Mouse (Mus musculus): ENCODE data around the gene Dusp28. TPM values are rescaled to one million over a fixed set of nuclear protein-coding genes. Genes with fewer than 3 reads are reported as not detected.

The Dusp28 gene
- polyA plus RNA-seq (2012; rRNA removed) = 49.6 and 49.7 TPM in 2 replicates

DNA sequence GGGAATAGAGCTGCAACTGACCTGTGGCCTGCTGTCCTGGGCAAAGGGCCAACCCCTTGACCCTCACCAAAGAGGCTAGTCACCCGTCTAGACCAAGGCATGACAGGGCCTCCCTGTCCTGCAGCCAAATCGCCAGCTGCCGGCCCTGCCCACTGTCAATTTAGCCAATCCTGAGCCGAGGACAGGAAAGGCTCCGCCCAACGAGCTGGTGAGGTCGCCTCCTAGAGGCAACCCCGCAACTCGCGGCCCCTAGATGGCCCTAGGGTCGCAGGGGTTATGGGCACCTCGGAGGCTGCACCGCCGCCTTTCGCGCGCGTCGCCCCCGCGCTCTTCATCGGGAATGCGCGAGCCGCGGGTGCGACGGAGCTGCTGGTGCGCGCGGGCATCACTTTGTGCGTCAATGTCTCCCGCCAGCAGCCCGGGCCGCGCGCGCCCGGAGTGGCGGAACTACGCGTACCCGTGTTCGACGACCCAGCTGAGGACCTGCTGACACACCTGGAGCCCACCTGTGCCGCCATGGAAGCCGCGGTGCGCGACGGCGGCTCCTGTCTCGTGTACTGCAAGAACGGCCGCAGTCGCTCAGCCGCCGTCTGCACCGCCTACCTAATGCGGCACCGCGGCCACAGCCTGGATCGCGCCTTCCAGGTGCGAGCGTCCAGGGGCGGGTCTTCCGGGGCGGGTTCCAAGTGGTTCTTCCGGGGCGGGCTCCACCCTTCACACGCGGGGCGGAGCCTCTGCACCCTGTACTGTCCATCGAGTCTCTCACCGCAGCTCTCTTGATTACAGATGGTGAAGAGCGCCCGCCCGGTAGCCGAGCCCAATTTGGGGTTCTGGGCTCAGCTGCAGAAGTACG, at the start of gene Dusp28:
Dusp28 (plus strand) TSS at position 203 of the 853 bp plus-strand sequence.
- Histone ChIP-seq H3K4me1 (ENCODE audit: control insufficient read depth, insufficient read depth, low read length) (peaks cover 10% of the 10 kb centered on the region), H3K4me3 (replicated peaks; ENCODE audit: insufficient read depth, low read depth, low read length) (peak within 1 kb of the TSS; percentile 67), H3K27me3 (ENCODE audit: control insufficient read depth, insufficient read depth, low read length) (no peaks in the 10 kb centered on the region), H3K27ac (ENCODE audit: insufficient read depth, low read length) (peak within 1 kb of the TSS; percentile 86)
- peak; percentile 89 to 93 for DNase-seq
- peak; percentile 44; the same call in 1 of the 2 replicates for TF ChIP-seq CTCF (IDR thresholded peaks at IDR 0.05; ENCODE audit: borderline replicate concordance, insufficient read depth, low read depth, low read length)
- TF ChIP-seq POLR2A (IDR thresholded peaks at IDR 0.05; ENCODE audit: borderline replicate concordance, insufficient read depth, low read length) = peak; percentile 88
- under 1% methylated on average over 81 of the region's 81 CpGs for WGBS

- TF ChIP-seq CTCF (IDR thresholded peaks at IDR 0.05; ENCODE audit: borderline replicate concordance, insufficient read depth, low read depth, low read length) (no peak), POLR2A (IDR thresholded peaks at IDR 0.05; ENCODE audit: borderline replicate concordance, insufficient read depth, low read length) (no peak)
- DNase-seq = no peak
- peaks cover 11% of the 10 kb centered on the region for H3K4me1 ChIP-seq (ENCODE audit: control insufficient read depth, insufficient read depth, low read length)
- no peaks in the 10 kb centered on the region for H3K27me3 ChIP-seq (ENCODE audit: control insufficient read depth, insufficient read depth, low read length)
- H3K27ac ChIP-seq (ENCODE audit: insufficient read depth, low read length) = no peak overlapping the region
- no peak overlapping the region for H3K4me3 ChIP-seq (replicated peaks; ENCODE audit: insufficient read depth, low read depth, low read length)
- WGBS = 66% methylated on average over 6 of the region's 6 CpGs
These were observed 45.3 kb upstream of the Dusp28 start for GRCm38 (mm10) chr1:92861503-92861902.

GRCm38 (mm10) chr1:92863268-92863667, 43.5 kb upstream of the Dusp28 start:
- H3K27ac ChIP-seq (ENCODE audit: insufficient read depth, low read length) = no peak overlapping the region
- H3K27me3 ChIP-seq (ENCODE audit: control insufficient read depth, insufficient read depth, low read length) = no peaks in the 10 kb centered on the region
- TF ChIP-seq POLR2A (IDR thresholded peaks at IDR 0.05; ENCODE audit: borderline replicate concordance, insufficient read depth, low read length) (no peak), CTCF (IDR thresholded peaks at IDR 0.05; ENCODE audit: borderline replicate concordance, insufficient read depth, low read depth, low read length) (no peak)
- peaks cover 10% of the 10 kb centered on the region for H3K4me1 ChIP-seq (ENCODE audit: control insufficient read depth, insufficient read depth, low read length)
- no peak overlapping the region for H3K4me3 ChIP-seq (replicated peaks; ENCODE audit: insufficient read depth, low read depth, low read length)
- 82% methylated on average over 4 of the region's 4 CpGs for WGBS
- no peak for DNase-seq

DNA sequence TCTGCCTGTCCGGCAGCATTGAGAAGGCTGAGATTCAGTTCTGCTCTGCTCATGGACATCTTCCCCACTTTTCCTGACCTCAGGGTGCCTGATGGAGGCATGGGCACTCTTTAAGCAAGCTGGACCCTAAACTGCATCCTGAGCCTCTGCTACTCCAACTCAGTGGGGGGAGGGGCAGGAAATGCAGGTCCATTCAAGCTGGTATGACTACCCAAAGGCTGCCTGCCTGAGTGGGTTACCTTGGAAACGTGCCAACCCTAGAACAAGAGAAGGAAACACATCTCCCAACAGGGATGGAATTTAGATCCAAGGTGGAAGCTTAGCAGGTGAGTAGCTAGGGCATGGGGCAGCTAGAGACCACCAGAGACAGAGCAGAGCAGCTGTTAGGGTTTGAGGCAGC, 40.6 kb upstream of the Dusp28 start:
- 53% methylated on average over 2 of the region's 2 CpGs for WGBS
- H3K27ac ChIP-seq (ENCODE audit: insufficient read depth, low read length) = no peak overlapping the region
- H3K4me1 ChIP-seq (ENCODE audit: control insufficient read depth, insufficient read depth, low read length) = peaks cover 6% of the 10 kb centered on the region
- no peaks in the 10 kb centered on the region for H3K27me3 ChIP-seq (ENCODE audit: control insufficient read depth, insufficient read depth, low read length)
- DNase-seq = no peak
- TF ChIP-seq POLR2A (IDR thresholded peaks at IDR 0.05; ENCODE audit: borderline replicate concordance, insufficient read depth, low read length) (no peak), CTCF (IDR thresholded peaks at IDR 0.05; ENCODE audit: borderline replicate concordance, insufficient read depth, low read depth, low read length) (no peak)
- H3K4me3 ChIP-seq (replicated peaks; ENCODE audit: insufficient read depth, low read depth, low read length) = no peak overlapping the region

GRCm38 (mm10) chr1:92869985-92870384, 36.8 kb upstream of the Dusp28 start:
- H3K4me3 ChIP-seq (replicated peaks; ENCODE audit: insufficient read depth, low read depth, low read length) = no peak overlapping the region
- no peaks in the 10 kb centered on the region for H3K27me3 ChIP-seq (ENCODE audit: control insufficient read depth, insufficient read depth, low read length)
- DNase-seq = no peak
- no peak overlapping the region for H3K27ac ChIP-seq (ENCODE audit: insufficient read depth, low read length)
- peaks cover 6% of the 10 kb centered on the region for H3K4me1 ChIP-seq (ENCODE audit: control insufficient read depth, insufficient read depth, low read length)
- 69% methylated on average over 2 of the region's 2 CpGs for WGBS
- TF ChIP-seq CTCF (IDR thresholded peaks at IDR 0.05; ENCODE audit: borderline replicate concordance, insufficient read depth, low read depth, low read length) (no peak), POLR2A (IDR thresholded peaks at IDR 0.05; ENCODE audit: borderline replicate concordance, insufficient read depth, low read length) (no peak)

DNA sequence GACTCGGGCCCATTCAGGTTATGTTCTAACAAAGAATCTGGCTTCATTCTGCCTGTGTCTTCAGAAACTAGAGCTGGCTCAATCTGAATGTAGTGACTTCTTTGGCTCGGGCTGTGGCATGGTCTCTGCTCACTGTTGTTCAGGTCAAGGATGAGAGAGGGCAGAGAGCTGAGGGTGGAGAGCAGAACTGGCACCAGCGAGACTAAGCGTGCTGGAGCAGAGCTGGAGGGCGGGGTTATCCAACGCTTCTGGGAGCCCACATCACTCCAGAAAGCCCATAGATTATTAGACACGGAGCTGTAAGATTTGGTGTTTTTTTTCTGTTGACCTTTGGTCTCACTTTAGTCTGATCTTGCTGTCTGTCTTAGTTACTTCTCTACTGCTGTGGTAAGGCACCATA, 34.1 kb upstream of the Dusp28 start:
- Histone ChIP-seq H3K4me3 (replicated peaks; ENCODE audit: insufficient read depth, low read depth, low read length) (no peak overlapping the region), H3K4me1 (ENCODE audit: control insufficient read depth, insufficient read depth, low read length) (peaks cover 5% of the 10 kb centered on the region), H3K27me3 (ENCODE audit: control insufficient read depth, insufficient read depth, low read length) (no peaks in the 10 kb centered on the region), H3K27ac (ENCODE audit: insufficient read depth, low read length) (no peak overlapping the region)
- TF ChIP-seq CTCF (IDR thresholded peaks at IDR 0.05; ENCODE audit: borderline replicate concordance, insufficient read depth, low read depth, low read length) (no peak), POLR2A (IDR thresholded peaks at IDR 0.05; ENCODE audit: borderline replicate concordance, insufficient read depth, low read length) (no peak)
- DNase-seq = no peak
- WGBS = 91% methylated on average over 7 of the region's 7 CpGs

GRCm38 (mm10) chr1:92874011-92874410, 32.8 kb upstream of the Dusp28 start:
- WGBS = 83% methylated on average over 3 of the region's 3 CpGs
- Histone ChIP-seq H3K27ac (ENCODE audit: insufficient read depth, low read length) (no peak overlapping the region), H3K4me3 (replicated peaks; ENCODE audit: insufficient read depth, low read depth, low read length) (no peak overlapping the region), H3K4me1 (ENCODE audit: control insufficient read depth, insufficient read depth, low read length) (peaks cover 12% of the 10 kb centered on the region), H3K27me3 (ENCODE audit: control insufficient read depth, insufficient read depth, low read length) (no peaks in the 10 kb centered on the region)
- TF ChIP-seq CTCF (IDR thresholded peaks at IDR 0.05; ENCODE audit: borderline replicate concordance, insufficient read depth, low read depth, low read length) (no peak), POLR2A (IDR thresholded peaks at IDR 0.05; ENCODE audit: borderline replicate concordance, insufficient read depth, low read length) (no peak)
- DNase-seq = no peak
